Mouse (Mus musculus) kidney, adult 11 months (tissue): ENCODE measurements around the gene Cryzl2.

Experiments
- DNase-seq: peaks from one replicate; pipeline ENCODE4 v3.0.0; 2022

The Cryzl2 gene

DNA sequence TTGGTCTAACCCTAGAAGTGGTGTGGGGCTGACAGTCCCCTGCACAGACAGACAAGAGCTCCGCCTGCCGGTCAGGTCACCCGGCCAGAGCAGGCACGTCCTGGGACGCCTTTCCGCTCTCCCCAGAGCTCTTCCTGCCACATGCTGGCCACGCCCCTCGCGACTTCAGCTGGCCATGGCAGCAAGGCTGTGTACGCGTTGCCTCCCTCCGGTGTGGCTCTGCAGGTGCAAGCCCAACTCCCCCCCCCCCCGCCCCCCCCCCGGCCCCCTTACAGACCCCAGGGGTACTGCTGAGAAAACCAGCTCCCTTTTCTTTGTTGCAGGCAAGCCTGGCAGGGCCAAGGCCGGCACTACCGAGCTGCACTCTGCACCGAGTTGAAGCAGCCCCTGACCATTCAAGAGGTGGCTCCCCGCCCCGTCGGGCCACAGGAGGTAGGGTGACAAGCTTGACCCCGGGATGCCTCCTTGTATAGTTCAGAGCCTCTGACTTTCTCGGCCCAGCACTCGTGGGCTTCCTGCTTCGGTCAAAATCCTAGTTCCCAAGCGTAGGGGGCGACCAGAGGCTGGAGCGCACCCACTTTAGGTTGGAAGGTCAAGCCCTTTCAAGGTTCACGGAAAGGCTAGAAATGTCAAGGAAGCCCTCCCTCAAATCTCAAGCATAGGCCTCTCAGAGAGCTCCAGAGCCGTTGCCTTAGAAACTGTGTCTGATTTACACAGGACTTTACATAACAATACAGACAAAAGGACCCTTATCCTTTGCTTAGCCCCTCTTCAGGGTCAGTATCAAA, at the start of gene Cryzl2:
Gene Cryzl2, plus strand, starts transcription at position 157 of the 788 bp plus-strand sequence.
- DNase-seq = peak; percentile 86

DNA sequence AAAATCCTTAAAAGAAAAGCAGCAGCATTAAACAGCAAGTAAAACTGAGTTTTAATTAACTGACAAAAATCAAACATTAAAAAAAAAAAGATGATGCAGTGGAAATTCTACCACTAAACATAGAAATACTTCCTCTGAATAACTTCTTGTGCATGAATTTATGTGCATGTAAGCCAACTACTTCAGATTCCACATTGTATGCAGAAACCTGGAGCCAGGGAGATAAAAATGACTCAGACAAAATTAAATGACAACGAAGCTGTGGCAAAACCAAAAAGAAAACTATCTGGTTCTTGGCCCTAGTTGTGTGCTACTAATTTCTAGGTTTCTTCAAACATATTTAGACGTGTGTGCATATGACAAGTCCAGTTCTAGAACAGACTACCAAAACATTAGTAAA, 48.7 kb upstream of the Cryzl2 start:
- DNase-seq = no peak

- no peak for DNase-seq
Measured at GRCm38 (mm10) chr1:157410937-157411336, 47.4 kb upstream of the Cryzl2 start.

GRCm38 (mm10) chr1:157411341-157411710, 47.1 kb upstream of the Cryzl2 start:
- no peak for DNase-seq

GRCm38 (mm10) chr1:157411711-157412380, 46.5 kb upstream of the Cryzl2 start:
- DNase-seq = peak; percentile 64

- peak; percentile 97 for DNase-seq
Measured at GRCm38 (mm10) chr1:157412454-157413369, 45.7 kb upstream of the Cryzl2 start, which contains the start of gene Rasal2. TSS of gene Rasal2 (minus strand) at chr1:157412595.

GRCm38 (mm10) chr1:157415771-157416170, 42.6 kb upstream of the Cryzl2 start:
- no peak for DNase-seq

- no peak for DNase-seq
Measured at GRCm38 (mm10) chr1:157416628-157417027, 41.7 kb upstream of the Cryzl2 start.

DNA sequence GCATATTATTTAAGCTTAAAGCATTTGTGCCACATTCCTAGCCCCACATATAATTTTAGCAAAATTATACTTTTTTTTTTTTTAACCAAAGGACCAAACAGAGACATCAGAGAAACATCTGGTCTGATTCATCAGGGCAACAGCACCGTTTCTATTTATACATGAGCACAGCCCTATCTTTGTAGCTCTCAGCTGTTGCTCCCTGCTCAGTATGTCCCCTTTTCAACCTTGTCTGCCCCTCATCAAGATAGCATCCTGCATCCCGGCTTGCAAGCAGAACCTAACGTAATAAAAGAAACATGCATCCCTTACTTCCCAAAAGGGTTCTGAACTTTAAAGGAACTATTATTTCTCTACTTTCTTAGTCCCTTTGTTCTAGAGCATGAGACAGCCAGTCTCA, 41.0 kb upstream of the Cryzl2 start:
- DNase-seq = no peak

- peak; percentile 40 for DNase-seq
Measured at GRCm38 (mm10) chr1:157417861-157418260, 40.5 kb upstream of the Cryzl2 start.

- no peak for DNase-seq
Measured at GRCm38 (mm10) chr1:157425741-157426427, 32.5 kb upstream of the Cryzl2 start.

DNA sequence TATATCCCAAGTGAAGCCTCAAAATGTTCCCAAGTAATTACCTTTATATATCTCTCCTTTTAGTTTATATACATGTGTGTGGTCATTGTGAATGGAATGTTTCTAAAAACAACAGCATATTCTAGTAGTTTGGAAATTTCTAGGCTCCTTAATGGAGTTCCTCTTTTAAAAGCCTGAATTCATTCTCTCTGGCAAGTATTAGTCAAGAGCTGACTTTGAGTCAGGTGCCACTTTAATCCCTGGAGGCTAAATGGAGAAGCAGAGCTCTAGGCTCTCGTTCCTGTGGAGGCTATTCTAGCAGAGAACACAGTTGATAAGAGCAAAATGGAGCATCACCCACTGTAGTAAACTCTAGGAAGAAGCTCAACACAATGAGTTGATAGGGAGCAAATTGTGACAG, 31.4 kb upstream of the Cryzl2 start:
- no peak for DNase-seq

DNA sequence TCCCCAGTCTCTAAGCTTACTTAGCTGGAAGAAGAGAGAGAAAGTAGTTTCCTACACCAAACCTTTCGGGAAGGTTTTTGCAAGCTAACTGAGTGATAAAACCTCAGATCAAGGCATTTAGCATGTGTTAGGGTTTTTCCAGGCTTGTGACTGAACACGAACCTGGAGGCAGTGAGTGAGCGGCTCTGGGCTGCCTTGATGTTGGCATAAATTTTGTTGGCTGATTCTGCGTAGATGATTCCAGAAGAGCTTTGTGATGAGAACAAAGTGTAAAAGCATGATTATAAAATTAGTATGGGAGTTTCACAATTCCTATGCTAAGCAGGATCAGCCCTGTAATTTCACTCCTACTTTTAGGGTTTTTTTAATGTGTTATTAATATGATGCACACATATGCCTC, 30.8 kb upstream of the Cryzl2 start:
- no peak for DNase-seq

GRCm38 (mm10) chr1:157428366-157428765, 30.0 kb upstream of the Cryzl2 start:
- no peak for DNase-seq

- no peak for DNase-seq
Measured at GRCm38 (mm10) chr1:157433316-157433715, 25.1 kb upstream of the Cryzl2 start.

GRCm38 (mm10) chr1:157434404-157434803, 24.0 kb upstream of the Cryzl2 start:
- no peak for DNase-seq

DNA sequence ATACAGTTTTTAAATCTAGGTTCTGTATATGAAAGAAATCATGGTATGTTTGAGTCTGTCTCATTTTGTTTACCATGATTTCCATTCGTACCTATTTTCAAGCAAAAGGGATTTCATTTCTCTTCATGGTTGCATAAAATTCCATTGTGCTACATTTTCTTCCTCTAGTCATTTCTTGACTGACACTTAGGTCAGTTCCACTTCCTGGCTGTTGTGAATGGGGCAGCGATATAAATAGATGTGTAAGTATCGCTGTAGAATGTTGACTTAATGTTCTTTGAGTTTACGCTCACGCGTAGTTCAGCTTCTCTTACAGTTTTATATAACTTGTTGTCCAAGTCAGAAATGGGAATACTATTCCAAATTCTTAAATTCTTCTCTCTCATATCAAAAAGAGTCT, 22.5 kb upstream of the Cryzl2 start:
- DNase-seq = no peak

DNA sequence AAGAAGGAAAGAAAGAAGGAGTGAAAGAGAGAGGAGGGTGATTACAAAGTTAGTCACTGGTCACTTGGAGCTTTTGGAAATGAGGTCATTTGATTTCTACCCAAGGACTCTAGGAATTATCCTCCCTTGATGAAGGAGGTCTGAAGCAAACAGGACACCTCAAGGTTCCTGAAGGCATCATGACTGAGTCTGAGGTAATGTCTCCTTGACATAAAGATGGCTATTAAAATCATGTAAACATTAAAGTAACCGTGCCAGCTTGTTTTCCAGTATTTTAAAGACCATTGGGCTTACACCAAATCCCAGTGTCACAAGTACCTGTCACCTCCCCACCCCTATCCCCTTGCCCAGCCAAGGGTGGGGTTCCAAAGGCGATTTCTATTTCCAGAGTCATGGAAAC, 20.1 kb upstream of the Cryzl2 start:
- DNase-seq = no peak

DNA sequence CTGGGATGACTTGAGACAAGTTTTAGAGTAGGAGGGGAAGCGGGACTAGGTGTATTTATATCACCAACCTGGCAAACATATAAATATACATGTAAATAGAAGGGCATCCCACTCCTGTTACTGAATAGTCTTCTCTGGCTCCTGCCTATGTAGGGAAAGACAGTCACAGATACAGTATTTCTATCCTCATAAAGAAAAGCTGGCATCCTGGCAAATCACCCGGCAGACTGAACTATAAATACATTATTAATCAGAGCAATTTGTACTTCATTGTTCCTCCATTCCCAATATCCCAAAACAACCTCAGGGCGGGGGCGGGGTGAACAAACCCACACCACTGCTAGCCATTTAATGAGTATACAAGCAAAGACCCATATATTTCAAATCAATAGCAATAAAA, 19.3 kb upstream of the Cryzl2 start:
- no peak for DNase-seq

- no peak for DNase-seq
Measured at GRCm38 (mm10) chr1:157439973-157440641, 18.3 kb upstream of the Cryzl2 start.

DNA sequence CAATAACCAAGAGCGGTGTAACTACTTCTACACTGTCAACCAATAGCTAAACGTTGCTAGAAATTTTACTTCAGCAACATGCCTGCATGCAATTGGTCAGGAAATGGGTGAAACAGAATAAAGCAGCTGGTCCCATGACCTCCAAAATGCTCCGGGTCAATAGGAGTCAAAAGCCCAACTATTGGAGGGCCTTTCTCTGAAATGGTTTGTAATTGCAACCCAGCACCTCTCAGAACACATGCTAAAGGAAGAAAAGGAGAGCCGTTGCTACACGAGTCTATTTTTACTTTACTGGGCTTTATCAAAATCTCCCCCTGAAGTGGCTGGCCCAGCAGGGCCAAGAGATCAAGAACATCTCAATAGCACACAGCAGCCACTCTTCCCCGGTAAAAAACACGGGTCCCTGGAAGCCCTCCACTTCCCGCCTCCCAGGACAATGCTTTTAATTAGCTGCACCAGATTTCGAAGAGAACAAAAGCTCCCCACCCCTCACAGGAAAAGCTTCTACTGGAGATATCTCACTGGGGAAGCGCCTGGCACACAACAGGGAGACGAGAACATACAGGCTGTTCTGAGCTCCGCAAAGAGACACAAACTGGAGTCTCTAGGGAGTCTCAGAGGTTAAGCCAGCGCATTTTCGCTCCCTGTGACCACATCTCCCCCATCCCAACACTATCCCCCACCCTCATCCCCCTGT, 15.2 kb upstream of the Cryzl2 start:
- peak; percentile 27 for DNase-seq
